Mouse (Mus musculus) midbrain, embryonic 14.5 days (tissue): ENCODE results near the gene Slc6a11. TPM values are rescaled to one million over a fixed set of nuclear protein-coding genes. Genes with fewer than 3 reads are reported as not detected.

Experiments used
- ATAC-seq: fragments of 200-750 bp; cut with Nextera tagmentation; 2 replicates; pipeline ENCODE4 v1.8.0; 2017; ENCODE audit warnings: moderate number of reproducible peaks, moderate library complexity; ENCODE audit not compliant: low FRiP score, low TSS enrichment
- DNase-seq: peaks from one replicate; pipeline ENCODE4 v3.0.0-alpha.2; 2015
- H3K27ac ChIP-seq: fragments of 300-500 bp; sonication (generic); replicated peaks from 2 replicates; pipeline ENCODE4 v1.5.1; 2014; ENCODE audit warnings: mild to moderate bottlenecking, low read depth, low read length, moderate library complexity
- H3K27me3 ChIP-seq: fragments of 300-500 bp; sonication (generic); 2 replicates; pipeline ENCODE4 v1.6.1; 2014; ENCODE audit warnings: low read length, control low read depth, mixed read lengths; ENCODE audit not compliant: control insufficient read depth, insufficient read depth
- H3K36me3 ChIP-seq: fragments of 300-500 bp; sonication (generic); 2 replicates; pipeline ENCODE4 v1.6.1; 2014; ENCODE audit warnings: low read length, control low read depth; ENCODE audit not compliant: control insufficient read depth, insufficient read depth
- H3K4me1 ChIP-seq: fragments of 300-500 bp; sonication (generic); 2 replicates; pipeline ENCODE4 v1.6.1; 2014; ENCODE audit warnings: mild to moderate bottlenecking, antibody characterized with exemption, low read length, control low read depth; ENCODE audit not compliant: control insufficient read depth, insufficient read depth
- H3K4me2 ChIP-seq: fragments of 300-500 bp; sonication (generic); 2 replicates; pipeline ENCODE4 v1.6.1; 2014; ENCODE audit warnings: mild to moderate bottlenecking, low read length, moderate library complexity
- H3K4me3 ChIP-seq: fragments of 300-500 bp; sonication (generic); replicated peaks from 2 replicates; pipeline ENCODE4 v1.5.1; 2014; ENCODE audit warnings: low read depth, low read length
- H3K9ac ChIP-seq: fragments of 300-500 bp; sonication (generic); replicated peaks from 2 replicates; pipeline ENCODE4 v1.6.1; 2014; ENCODE audit warnings: mild to moderate bottlenecking, low read length, moderate library complexity
- H3K9me3 ChIP-seq: fragments of 300-500 bp; sonication (generic); 2 replicates; pipeline ENCODE4 v1.6.1; 2016; ENCODE audit warnings: low read length, control low read depth, mixed read lengths; ENCODE audit not compliant: control insufficient read depth
- WGBS: fragments of 180-500 bp; shearing (Covaris S2); extraction: QIAGEN DNeasy Blood & Tissue Kit; methylation state at CpG from one replicate; pipeline ENCODE4 v1.1.7; 2014; 5-methylcytosine and 5-hydroxymethylcytosine counted together
- polyA plus RNA-seq: library from polyadenylated mRNA; unstranded; fragments of >200 nt; fragmentation: Nextera tagmentation; extraction: Ambion mirVana; gene quantifications from 2 replicates; pipeline ENCODE4 v1.2.1, GENCODE M21; 2014

The Slc6a11 gene
- polyA plus RNA-seq, 1 experiment from 2014 or later, result 15.0 TPM

GRCm38 (mm10) chr6:114155720-114156119 is 24.7 kb downstream of the Slc6a11 start:
- no peak overlapping the region for H3K27ac ChIP-seq
- DNase-seq, result no peak

DNA sequence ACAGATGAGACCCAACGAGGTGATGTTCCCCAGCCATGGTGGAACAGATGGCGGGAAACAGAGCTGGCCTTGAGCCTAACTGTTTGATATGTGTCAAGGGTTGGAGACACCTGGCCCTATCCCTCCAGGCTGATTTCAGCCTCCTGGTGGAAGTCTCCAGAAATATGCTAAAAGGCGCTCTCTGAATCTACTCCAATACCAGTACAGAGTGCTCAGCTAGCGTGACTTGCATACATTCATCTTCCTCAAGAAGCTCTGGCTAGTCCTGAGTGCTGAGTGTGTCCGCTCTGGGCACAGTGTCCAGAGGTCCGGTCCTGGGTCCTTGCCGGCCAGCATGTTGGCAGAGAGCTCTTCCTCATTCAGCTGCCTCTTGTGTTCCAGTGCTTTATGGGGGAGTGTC is 27.8 kb downstream of the Slc6a11 start:
- DNase-seq, result no peak
- Histone ChIP-seq H3K4me1 (no peaks in the 10 kb centered on the region), H3K36me3 (no peaks in the 10 kb centered on the region), H3K9ac (no peak overlapping the region), H3K27ac (no peak overlapping the region), H3K4me3 (no peak overlapping the region), H3K27me3 (peaks cover 23% of the 10 kb centered on the region; the same call in 1 of the 2 replicates), H3K9me3 (no peaks in the 10 kb centered on the region), H3K4me2 (no peak overlapping the region)
- no peak for ATAC-seq
- 83% methylated on average over 7 of the region's 7 CpGs for WGBS

More at GRCm38 (mm10) chr6:114155720-114156119, 24.7 kb downstream of the Slc6a11 start:
- Histone ChIP-seq H3K4me2 (no peak overlapping the region), H3K9ac (no peak overlapping the region), H3K36me3 (no peaks in the 10 kb centered on the region), H3K9me3 (no peaks in the 10 kb centered on the region), H3K4me3 (no peak overlapping the region), H3K27me3 (peaks cover 17% of the 10 kb centered on the region; the same call in 1 of the 2 replicates), H3K4me1 (no peaks in the 10 kb centered on the region)
- no peak for ATAC-seq
- WGBS, result 83% methylated on average over 10 of the region's 10 CpGs

- Histone ChIP-seq H3K9ac (no peak overlapping the region), H3K9me3 (no peaks in the 10 kb centered on the region), H3K4me2 (no peak overlapping the region), H3K27me3 (peaks cover 33% of the 10 kb centered on the region; the same call in 1 of the 2 replicates), H3K4me3 (no peak overlapping the region), H3K4me1 (no peaks in the 10 kb centered on the region), H3K36me3 (no peaks in the 10 kb centered on the region), H3K27ac (no peak overlapping the region)
- ATAC-seq (no peak), DNase-seq (no peak)
- WGBS, result 77% methylated on average over 8 of the region's 8 CpGs
These were observed 29.7 kb downstream of the Slc6a11 start for GRCm38 (mm10) chr6:114160732-114161131.

GRCm38 (mm10) chr6:114174052-114174397 is 43.0 kb downstream of the Slc6a11 start:
- H3K9me3 ChIP-seq, result no peaks in the 10 kb centered on the region
- DNase-seq (peak; percentile 18), ATAC-seq (0 out of 2 replicates have a peak, but pooled peaks have one; percentile 8)
- H3K36me3 ChIP-seq, result no peaks in the 10 kb centered on the region
- peak overlapping the region; percentile 8 for H3K4me2 ChIP-seq
- H3K27me3 ChIP-seq, result peaks cover 74% of the 10 kb centered on the region
- H3K4me3 ChIP-seq, result no peak overlapping the region
- peaks cover 14% of the 10 kb centered on the region; the same call in 1 of the 2 replicates for H3K4me1 ChIP-seq
- peak overlapping the region; percentile 14; the same call in 1 of the 2 replicates for H3K9ac ChIP-seq
- no peak overlapping the region; the same call in 1 of the 2 replicates for H3K27ac ChIP-seq
- 0% methylated on average over 8 of the region's 8 CpGs for WGBS

DNA sequence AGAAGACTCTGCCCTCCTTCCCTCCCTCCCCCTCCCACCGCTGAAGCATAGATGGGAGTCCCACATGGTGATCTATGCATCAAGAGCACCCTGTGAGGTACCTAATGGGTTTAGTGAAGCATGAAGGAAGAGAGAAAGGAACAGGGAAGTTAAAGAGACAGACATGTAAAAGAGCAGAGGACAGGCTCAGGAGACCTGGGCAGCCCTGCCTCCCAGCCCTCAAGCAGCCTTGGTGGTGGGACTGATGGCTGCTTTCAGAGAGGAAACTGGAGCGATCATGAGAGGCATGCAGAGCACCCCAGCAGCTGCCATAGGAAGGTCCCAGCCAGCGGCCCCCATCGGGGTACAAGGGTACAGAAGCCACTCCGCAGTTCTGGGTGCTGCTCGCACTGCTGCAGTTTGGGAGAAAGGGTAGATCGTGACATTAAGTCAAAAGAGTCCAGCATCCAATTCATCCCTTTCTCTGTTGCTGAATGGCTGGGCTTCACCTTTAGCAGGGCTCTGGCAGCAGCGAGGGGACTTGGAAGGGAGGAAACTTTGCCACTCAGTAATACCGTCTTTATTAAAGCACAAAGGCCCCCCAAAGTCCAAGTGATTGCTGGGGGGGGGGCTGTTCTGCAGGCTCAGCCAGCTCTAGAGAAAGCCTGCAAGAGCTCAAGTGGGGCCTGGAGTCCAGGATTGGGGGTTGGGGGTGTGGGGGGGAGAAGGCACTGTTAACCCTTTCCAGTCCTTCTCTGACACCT is 43.5 kb downstream of the Slc6a11 start:
- H3K9ac ChIP-seq, result peak overlapping the region; percentile 14; the same call in 1 of the 2 replicates
- H3K4me1 ChIP-seq, result peaks cover 14% of the 10 kb centered on the region; the same call in 1 of the 2 replicates
- DNase-seq (peak; percentile 41), ATAC-seq (peak; percentile 50; the same call in 1 of the 2 replicates)
- H3K27me3 ChIP-seq, result peaks cover 80% of the 10 kb centered on the region
- H3K27ac ChIP-seq, result no peak overlapping the region; the same call in 1 of the 2 replicates
- no peaks in the 10 kb centered on the region for H3K9me3 ChIP-seq
- no peak overlapping the region for H3K4me3 ChIP-seq
- no peaks in the 10 kb centered on the region for H3K36me3 ChIP-seq
- WGBS, result 2% methylated on average over 9 of the region's 9 CpGs
- peak overlapping the region; percentile 8 for H3K4me2 ChIP-seq

GRCm38 (mm10) chr6:114178141-114178540 is 47.1 kb downstream of the Slc6a11 start:
- no peak overlapping the region for H3K9ac ChIP-seq
- peaks cover 27% of the 10 kb centered on the region for H3K4me1 ChIP-seq
- H3K4me2 ChIP-seq, result no peak overlapping the region
- H3K27me3 ChIP-seq, result peaks cover 82% of the 10 kb centered on the region
- no peak overlapping the region for H3K27ac ChIP-seq
- no peak for ATAC-seq
- H3K4me3 ChIP-seq, result no peak overlapping the region
- no peaks in the 10 kb centered on the region for H3K36me3 ChIP-seq
- no peaks in the 10 kb centered on the region for H3K9me3 ChIP-seq
- DNase-seq, result no peak
- 88% methylated on average over 3 of the region's 3 CpGs for WGBS

GRCm38 (mm10) chr6:114182366-114183179 is 51.5 kb downstream of the Slc6a11 start:
- Histone ChIP-seq H3K4me2 (no peak overlapping the region), H3K9me3 (no peaks in the 10 kb centered on the region), H3K9ac (no peak overlapping the region), H3K4me1 (peaks cover 14% of the 10 kb centered on the region), H3K36me3 (no peaks in the 10 kb centered on the region), H3K4me3 (no peak overlapping the region), H3K27me3 (peaks cover 74% of the 10 kb centered on the region), H3K27ac (peak overlapping the region; percentile 37)
- peak; percentile 82 for DNase-seq
- 9% methylated on average over 7 of the region's 7 CpGs for WGBS
- peak; percentile 68 for ATAC-seq

- no peak overlapping the region for H3K27ac ChIP-seq
- no peaks in the 10 kb centered on the region for H3K36me3 ChIP-seq
- no peak for ATAC-seq
- H3K4me3 ChIP-seq, result no peak overlapping the region
- no peak overlapping the region for H3K9ac ChIP-seq
- H3K4me2 ChIP-seq, result no peak overlapping the region
- H3K27me3 ChIP-seq, result peaks cover 74% of the 10 kb centered on the region
- WGBS, result 57% methylated on average over 4 of the region's 4 CpGs
- H3K9me3 ChIP-seq, result peaks cover 7% of the 10 kb centered on the region; the same call in 1 of the 2 replicates
- H3K4me1 ChIP-seq, result peaks cover 11% of the 10 kb centered on the region
- peak; percentile 20 for DNase-seq
These were observed 56.1 kb downstream of the Slc6a11 start for GRCm38 (mm10) chr6:114187121-114187520.
